Mouse (Mus musculus) adrenal gland, postnatal 36 days (tissue): ENCODE data around the gene Tspan1. TPM values are rescaled to one million over a fixed set of nuclear protein-coding genes. Genes with fewer than 3 reads are reported as not detected.

Experiments
- DNase-seq, 2 experiments: peaks; one replicate each; pipeline ENCODE4 v3.0.0; 2021; ENCODE audit warnings: mixed read lengths in 1 of 2
- total RNA-seq, 2 experiments: library from RNA; stranded (reverse); gene quantifications; 2 replicates each; pipeline ENCODE4 v1.2.3; 2021

The Tspan1 gene
- total RNA-seq, 2 experiments from 2014 or later, result not detected

- no peak for DNase-seq
These were observed 1.5 kb downstream of the Tspan1 start for GRCm38 (mm10) chr4:116165708-116166407.

GRCm38 (mm10) chr4:116164759-116165554, 2.4 kb downstream of the Tspan1 start:
- DNase-seq, result no peak

GRCm38 (mm10) chr4:116162142-116162541, 5.3 kb downstream of the Tspan1 start:
- DNase-seq, result no peak

- DNase-seq, result no peak
These were observed 6.6 kb downstream of the Tspan1 start for GRCm38 (mm10) chr4:116160769-116161168.

- DNase-seq, result no peak
These were observed 7.5 kb downstream of the Tspan1 start for GRCm38 (mm10) chr4:116159912-116160311.

GRCm38 (mm10) chr4:116157882-116158281, 9.5 kb downstream of the Tspan1 start:
- no peak for DNase-seq

GRCm38 (mm10) chr4:116152702-116153101, 14.7 kb downstream of the Tspan1 start:
- DNase-seq, result no peak

- no peak for DNase-seq
These were observed 16.2 kb downstream of the Tspan1 start, which contains the start of gene Lurap1 for GRCm38 (mm10) chr4:116151238-116151637. Gene Lurap1 (minus strand): TSS chr4:116151338.

- DNase-seq, result peak in 1 of 2 experiments; percentile 17
These were observed 16.6 kb downstream of the Tspan1 start for GRCm38 (mm10) chr4:116150862-116151221.

- DNase-seq, result peak; percentile 79 to 91
These were observed 17.1 kb downstream of the Tspan1 start for GRCm38 (mm10) chr4:116150156-116150861.

- no peak for DNase-seq
These were observed 17.6 kb downstream of the Tspan1 start for GRCm38 (mm10) chr4:116149812-116150155.

- peak; percentile 80 to 91 for DNase-seq
These were observed 23.3 kb downstream of the Tspan1 start for GRCm38 (mm10) chr4:116143891-116144717.

- DNase-seq, result peak; percentile 33 to 61
These were observed 24.0 kb downstream of the Tspan1 start for GRCm38 (mm10) chr4:116143317-116143811.

GRCm38 (mm10) chr4:116142269-116142668, 25.1 kb downstream of the Tspan1 start:
- no peak for DNase-seq

GRCm38 (mm10) chr4:116141736-116142135, 25.7 kb downstream of the Tspan1 start:
- no peak for DNase-seq

GRCm38 (mm10) chr4:116140801-116141574, 26.4 kb downstream of the Tspan1 start:
- DNase-seq, result no peak

- no peak for DNase-seq
These were observed 29.9 kb downstream of the Tspan1 start for GRCm38 (mm10) chr4:116137421-116137996.

GRCm38 (mm10) chr4:116134990-116135389, 32.4 kb downstream of the Tspan1 start:
- no peak for DNase-seq

- DNase-seq, result no peak
These were observed 34.3 kb downstream of the Tspan1 start for GRCm38 (mm10) chr4:116133126-116133525.

GRCm38 (mm10) chr4:116127956-116128355, 39.4 kb downstream of the Tspan1 start:
- DNase-seq, result no peak
